Mouse (Mus musculus) olfactory bulb, adult 2 months (tissue): ENCODE measurements at regions not wholly inside any gene's neighbourhood (a gene's known extent, or its start where the extent isn't known, plus 50 kb on each side); places are given as distances from the start of the nearest gene placed in this dataset.

Experiments
- H3K27ac ChIP-seq: fragments of 200-500 bp; 2 replicates; pipeline ENCODE4 v1.5.1; 2012; ENCODE audit warnings: low read depth, low read length; ENCODE audit not compliant: insufficient read depth
- H3K4me1 ChIP-seq: fragments of 200-500 bp; 2 replicates; pipeline ENCODE4 v1.6.1; 2012; ENCODE audit warnings: low read length; ENCODE audit not compliant: control insufficient read depth, insufficient read depth
- H3K4me3 ChIP-seq: fragments of 200-500 bp; 2 replicates; pipeline ENCODE4 v1.5.1; 2012; ENCODE audit warnings: mild to moderate bottlenecking, low read depth, low read length, moderate library complexity; ENCODE audit not compliant: insufficient read depth
- CTCF ChIP-seq: fragments of 200-500 bp; IDR thresholded peaks from 2 replicates; pipeline ENCODE4 v1.5.1; 2012; ENCODE audit warnings: low read depth, mild to moderate bottlenecking, low read length, moderate library complexity; ENCODE audit not compliant: insufficient read depth
- POLR2A ChIP-seq: fragments of 200-500 bp; IDR thresholded peaks from 2 replicates; pipeline ENCODE4 v1.6.1; 2012; ENCODE audit warnings: mild to moderate bottlenecking, low read depth, low read length, moderate library complexity; ENCODE audit not compliant: insufficient read depth
- WGBS: fragments of 180-500 bp; shearing (Covaris S2); methylation state at CpG from one replicate; pipeline ENCODE4 v1.1.7; 2018; 5-methylcytosine and 5-hydroxymethylcytosine counted together

GRCm38 (mm10) chr10:96722491-96722890, 105.7 kb downstream of the Btg1 start:
- Histone ChIP-seq H3K27ac (0 out of 2 replicates have a peak overlapping the region, but pooled peaks have one; percentile 35), H3K4me1 (peaks cover 3% of the 10 kb centered on the region), H3K4me3 (no peak overlapping the region)
- TF ChIP-seq CTCF (no peak), POLR2A (no peak)
- WGBS: 55% methylated on average over 9 of the region's 9 CpGs

GRCm38 (mm10) chr10:96723071-96723470, 106.3 kb downstream of the Btg1 start:
- whole genome bisulfite sequencing: 86% methylated on average over 6 of the region's 6 CpGs
- H3K27ac ChIP-seq: no peak overlapping the region
- no peak for TF ChIP-seq POLR2A
- no peak for TF ChIP-seq CTCF
- H3K4me3 ChIP-seq: no peak overlapping the region
- peaks cover 3% of the 10 kb centered on the region for H3K4me1 ChIP-seq

GRCm38 (mm10) chr10:96724436-96725175, 107.8 kb downstream of the Btg1 start:
- peaks cover 3% of the 10 kb centered on the region for H3K4me1 ChIP-seq
- 70% methylated on average over 11 of the region's 11 CpGs for WGBS
- H3K4me3 ChIP-seq: no peak overlapping the region
- no peak overlapping the region for H3K27ac ChIP-seq
- TF ChIP-seq POLR2A (no peak), CTCF (no peak)

- TF ChIP-seq POLR2A (no peak), CTCF (no peak)
- Histone ChIP-seq H3K4me1 (peaks cover 3% of the 10 kb centered on the region), H3K4me3 (no peak overlapping the region), H3K27ac (no peak overlapping the region)
- WGBS: 43% methylated on average over 12 of the region's 12 CpGs
These were observed 110.3 kb downstream of the Btg1 start for GRCm38 (mm10) chr10:96726801-96727780.

DNA sequence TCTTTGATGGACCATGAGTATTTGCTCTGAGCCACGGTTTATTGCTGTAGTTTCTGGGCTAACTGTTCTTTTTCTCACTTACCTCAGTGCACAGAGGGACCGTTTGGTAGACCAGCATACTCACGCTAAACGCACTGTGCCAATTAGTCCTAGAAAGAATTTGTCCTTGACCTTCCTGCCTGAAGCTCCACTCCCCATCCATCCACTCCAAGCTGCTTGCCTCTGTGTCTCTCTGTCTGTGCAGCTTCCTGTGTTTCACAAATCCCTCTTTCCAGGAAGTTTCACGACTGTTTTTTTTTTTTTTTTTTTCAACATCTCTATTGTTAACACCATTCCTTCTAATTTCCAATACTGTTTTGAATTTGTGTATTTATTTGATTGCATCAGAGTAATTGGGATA, 116.8 kb downstream of the Btg1 start:
- Histone ChIP-seq H3K4me3 (no peak overlapping the region), H3K4me1 (no peaks in the 10 kb centered on the region), H3K27ac (no peak overlapping the region)
- TF ChIP-seq POLR2A (no peak), CTCF (no peak)
- 79% methylated on average over 5 of the region's 5 CpGs for WGBS

- no peak for TF ChIP-seq CTCF
- no peak for TF ChIP-seq POLR2A
- Histone ChIP-seq H3K4me1 (no peaks in the 10 kb centered on the region), H3K27ac (no peak overlapping the region), H3K4me3 (no peak overlapping the region)
- WGBS: 95% methylated on average over 11 of the region's 11 CpGs
These were observed 118.3 kb downstream of the Btg1 start for GRCm38 (mm10) chr10:96735146-96735545.

DNA sequence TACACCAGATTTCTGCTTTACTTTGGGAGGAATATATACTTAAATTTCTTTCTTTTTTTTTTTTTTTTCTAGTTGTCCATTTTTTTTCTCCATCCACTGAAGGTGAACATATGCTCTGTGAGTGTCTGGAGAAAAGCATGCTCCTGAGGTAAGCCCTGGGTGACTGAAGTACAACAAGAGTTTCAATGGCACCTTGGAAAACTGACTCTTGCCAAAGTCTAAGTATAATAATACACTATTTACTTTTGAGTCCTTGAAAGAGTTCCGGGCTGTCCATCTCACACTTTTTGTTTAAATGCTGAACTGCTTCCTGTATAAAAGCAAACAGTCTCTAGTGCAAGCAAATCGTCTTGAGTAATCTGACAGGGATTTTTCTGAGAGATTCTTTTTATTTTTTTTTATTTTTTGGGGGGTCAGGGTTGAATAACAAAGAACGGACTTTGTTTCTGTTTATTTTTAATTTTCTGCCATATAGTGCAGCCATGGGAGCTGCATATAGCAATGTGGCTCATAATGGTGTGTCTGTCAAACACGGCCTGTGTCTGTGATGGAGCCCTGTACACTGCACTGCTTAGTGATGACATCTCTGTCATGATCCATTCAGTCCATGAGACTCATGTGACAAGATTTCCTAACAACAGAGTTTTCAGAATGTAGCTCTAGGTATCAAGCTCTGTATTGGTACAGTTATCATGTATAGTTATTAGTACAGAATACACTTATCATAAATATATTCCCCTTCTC, 119.3 kb downstream of the Btg1 start:
- 84% methylated on average over 4 of the region's 4 CpGs for WGBS
- no peak for TF ChIP-seq POLR2A
- no peak for TF ChIP-seq CTCF
- no peak overlapping the region for H3K27ac ChIP-seq

DNA sequence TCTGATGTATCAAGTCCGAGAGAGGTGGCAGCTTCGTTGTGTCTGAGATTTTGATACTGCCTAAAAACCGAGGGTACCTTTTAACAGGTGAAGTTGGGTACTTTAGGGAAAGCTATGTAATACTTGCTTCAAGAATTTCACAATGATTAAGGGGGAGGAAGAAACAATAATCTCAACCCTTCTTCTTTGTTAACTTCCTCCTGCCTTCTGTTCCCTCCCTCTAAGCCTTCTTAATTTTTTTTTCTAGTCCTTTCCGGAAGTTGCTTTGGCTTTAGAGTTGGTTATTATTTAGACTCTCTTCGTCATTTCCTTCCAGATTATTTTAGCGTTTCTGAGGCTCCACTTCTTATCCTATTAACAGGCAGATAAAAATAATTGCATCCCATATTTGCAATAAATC, 121.2 kb downstream of the Btg1 start:
- Histone ChIP-seq H3K27ac (no peak overlapping the region), H3K4me3 (no peak overlapping the region), H3K4me1 (no peaks in the 10 kb centered on the region)
- WGBS: 89% methylated on average over 6 of the region's 6 CpGs
- TF ChIP-seq CTCF: no peak
- TF ChIP-seq POLR2A: no peak

More for the DNA sequence above, 119.3 kb downstream of the Btg1 start:
- Histone ChIP-seq H3K4me3 (no peak overlapping the region), H3K4me1 (no peaks in the 10 kb centered on the region)
